Mouse (Mus musculus) kidney, adult 2 months (tissue): ENCODE data around the gene Wdr83os.

ENCODE experiments used
- CTCF ChIP-seq: fragments of 200-500 bp; conservative IDR thresholded peaks from 2 replicates; pipeline ENCODE4 v1.5.1; 2011; ENCODE audit warnings: low read depth, mild to moderate bottlenecking, control low read depth, low read length, moderate library complexity, mixed read lengths; ENCODE audit not compliant: insufficient read depth, insufficient read length
- POLR2A ChIP-seq: fragments of 200-500 bp; IDR thresholded peaks from one replicate; pipeline ENCODE4 v1.6.1; 2011; ENCODE audit warnings: low read depth, low read length, control low read depth

GRCm38 (mm10) chr8:85096196-85096595 lies 15.7 kb downstream of the Wdr83os start:
- no peak for TF ChIP-seq CTCF
- no peak for TF ChIP-seq POLR2A
